Mouse (Mus musculus): Measurements from ENCODE around the gene Fam110c. TPM values are rescaled to one million over a fixed set of nuclear protein-coding genes. Genes with fewer than 3 reads are reported as not detected.
A peak's percentile ranks its signal among the peaks of the same experiment; 100 is the strongest.

Gene Fam110c
- polyA plus RNA-seq, 1 experiment from 2014 or later: 7.7 TPM

- no peak overlapping the region for H3K4me3 ChIP-seq (ENCODE audit: low read depth, low read length)
- no peak overlapping the region for H3K9ac ChIP-seq (ENCODE audit: low read depth, low read length)
- ATAC-seq: no peak
- 42% methylated on average over 5 of the region's 5 CpGs for WGBS
- no peaks in the 10 kb centered on the region for H3K4me1 ChIP-seq (replicated peaks; ENCODE audit: control insufficient read depth, insufficient read depth, low read length)
- H3K27ac ChIP-seq (ENCODE audit: low read depth, low read length): no peak overlapping the region
- no peak overlapping the region for H3K4me2 ChIP-seq (replicated peaks; ENCODE audit: low read depth)
- TF ChIP-seq CTCF (IDR thresholded peaks at IDR 0.05; ENCODE audit: low read depth): no peak
- no peaks in the 10 kb centered on the region for H3K27me3 ChIP-seq (replicated peaks; ENCODE audit: control insufficient read depth, insufficient read depth, low read length)
- H3K36me3 ChIP-seq (ENCODE audit: control insufficient read depth, insufficient read depth): no peaks in the 10 kb centered on the region
- no peaks in the 10 kb centered on the region for H3K9me3 ChIP-seq (ENCODE audit: control insufficient read depth)
Measured at GRCm38 (mm10) chr12:31092481-31092880, 18.8 kb downstream of the Fam110c start.

GRCm38 (mm10) chr12:31097185-31097584 lies 23.5 kb downstream of the Fam110c start:
- no peaks in the 10 kb centered on the region for H3K4me1 ChIP-seq (replicated peaks; ENCODE audit: control insufficient read depth, insufficient read depth, low read length)
- ATAC-seq: no peak
- 87% methylated on average over 6 of the region's 6 CpGs for WGBS
- H3K4me2 ChIP-seq (replicated peaks; ENCODE audit: low read depth): no peak overlapping the region
- H3K36me3 ChIP-seq (ENCODE audit: control insufficient read depth, insufficient read depth): no peaks in the 10 kb centered on the region
- H3K4me3 ChIP-seq (ENCODE audit: low read depth, low read length): no peak overlapping the region
- no peaks in the 10 kb centered on the region for H3K9me3 ChIP-seq (ENCODE audit: control insufficient read depth)
- H3K27me3 ChIP-seq (replicated peaks; ENCODE audit: control insufficient read depth, insufficient read depth, low read length): no peaks in the 10 kb centered on the region
- H3K27ac ChIP-seq (ENCODE audit: low read depth, low read length): no peak overlapping the region
- TF ChIP-seq CTCF (IDR thresholded peaks at IDR 0.05; ENCODE audit: low read depth): no peak
- H3K9ac ChIP-seq (ENCODE audit: low read depth, low read length): no peak overlapping the region

GRCm38 (mm10) chr12:31101190-31101589 lies 27.5 kb downstream of the Fam110c start:
- WGBS: 94% methylated on average over 4 of the region's 4 CpGs
- H3K9me3 ChIP-seq (ENCODE audit: control insufficient read depth): no peaks in the 10 kb centered on the region
- H3K4me3 ChIP-seq (ENCODE audit: low read depth, low read length): no peak overlapping the region

GRCm38 (mm10) chr12:31101821-31102220 lies 28.2 kb downstream of the Fam110c start:
- 88% methylated on average over 4 of the region's 4 CpGs for WGBS
- no peak overlapping the region for H3K9ac ChIP-seq (ENCODE audit: low read depth, low read length)
- no peak overlapping the region for H3K27ac ChIP-seq (ENCODE audit: low read depth, low read length)
- H3K36me3 ChIP-seq (ENCODE audit: control insufficient read depth, insufficient read depth): no peaks in the 10 kb centered on the region
- H3K4me2 ChIP-seq (replicated peaks; ENCODE audit: low read depth): no peak overlapping the region
- no peaks in the 10 kb centered on the region for H3K4me1 ChIP-seq (replicated peaks; ENCODE audit: control insufficient read depth, insufficient read depth, low read length)
- H3K4me3 ChIP-seq (ENCODE audit: low read depth, low read length): no peak overlapping the region
- no peak for TF ChIP-seq CTCF (IDR thresholded peaks at IDR 0.05; ENCODE audit: low read depth)
- no peaks in the 10 kb centered on the region for H3K9me3 ChIP-seq (ENCODE audit: control insufficient read depth)
- ATAC-seq: no peak
- no peaks in the 10 kb centered on the region for H3K27me3 ChIP-seq (replicated peaks; ENCODE audit: control insufficient read depth, insufficient read depth, low read length)

More at GRCm38 (mm10) chr12:31101190-31101589, 27.5 kb downstream of the Fam110c start:
- no peak overlapping the region for H3K4me2 ChIP-seq (replicated peaks; ENCODE audit: low read depth)
- no peak for TF ChIP-seq CTCF (IDR thresholded peaks at IDR 0.05; ENCODE audit: low read depth)
- no peak overlapping the region for H3K9ac ChIP-seq (ENCODE audit: low read depth, low read length)
- no peak for ATAC-seq
- H3K36me3 ChIP-seq (ENCODE audit: control insufficient read depth, insufficient read depth): no peaks in the 10 kb centered on the region
- no peaks in the 10 kb centered on the region for H3K27me3 ChIP-seq (replicated peaks; ENCODE audit: control insufficient read depth, insufficient read depth, low read length)
- H3K4me1 ChIP-seq (replicated peaks; ENCODE audit: control insufficient read depth, insufficient read depth, low read length): no peaks in the 10 kb centered on the region
- H3K27ac ChIP-seq (ENCODE audit: low read depth, low read length): no peak overlapping the region

GRCm38 (mm10) chr12:31116005-31116466 lies 42.4 kb downstream of the Fam110c start:
- H3K9me3 ChIP-seq (ENCODE audit: control insufficient read depth): no peaks in the 10 kb centered on the region
- WGBS: 12% methylated on average over 8 of the region's 8 CpGs
- no peaks in the 10 kb centered on the region for H3K4me1 ChIP-seq (replicated peaks; ENCODE audit: control insufficient read depth, insufficient read depth, low read length)
- no peaks in the 10 kb centered on the region for H3K36me3 ChIP-seq (ENCODE audit: control insufficient read depth, insufficient read depth)
- H3K27ac ChIP-seq (ENCODE audit: low read depth, low read length): no peak overlapping the region
- H3K9ac ChIP-seq (ENCODE audit: low read depth, low read length): no peak overlapping the region
- ATAC-seq: no peak
- no peak overlapping the region for H3K4me3 ChIP-seq (ENCODE audit: low read depth, low read length)
- H3K4me2 ChIP-seq (replicated peaks; ENCODE audit: low read depth): no peak overlapping the region
- no peaks in the 10 kb centered on the region for H3K27me3 ChIP-seq (replicated peaks; ENCODE audit: control insufficient read depth, insufficient read depth, low read length)
- TF ChIP-seq CTCF (IDR thresholded peaks at IDR 0.05; ENCODE audit: low read depth): peak; percentile 93

- H3K27me3 ChIP-seq (replicated peaks; ENCODE audit: control insufficient read depth, insufficient read depth, low read length): no peaks in the 10 kb centered on the region
- no peak overlapping the region for H3K27ac ChIP-seq (ENCODE audit: low read depth, low read length)
- H3K9me3 ChIP-seq (ENCODE audit: control insufficient read depth): no peaks in the 10 kb centered on the region
- no peak for ATAC-seq
- no peak overlapping the region for H3K4me2 ChIP-seq (replicated peaks; ENCODE audit: low read depth)
- no peaks in the 10 kb centered on the region for H3K36me3 ChIP-seq (ENCODE audit: control insufficient read depth, insufficient read depth)
- WGBS: 83% methylated on average over 5 of the region's 5 CpGs
- no peak overlapping the region for H3K9ac ChIP-seq (ENCODE audit: low read depth, low read length)
- no peak overlapping the region for H3K4me3 ChIP-seq (ENCODE audit: low read depth, low read length)
- H3K4me1 ChIP-seq (replicated peaks; ENCODE audit: control insufficient read depth, insufficient read depth, low read length): no peaks in the 10 kb centered on the region
- TF ChIP-seq CTCF (IDR thresholded peaks at IDR 0.05; ENCODE audit: low read depth): no peak
Measured at GRCm38 (mm10) chr12:31120535-31120934, 46.9 kb downstream of the Fam110c start.
